Mouse (Mus musculus) embryonic facial prominence, embryonic 15.5 days (tissue): ENCODE results near the gene Hist1h2ag. TPM values are rescaled to one million over a fixed set of nuclear protein-coding genes. Genes with fewer than 3 reads are reported as not detected.

ENCODE experiments used
- ATAC-seq: fragments of 200-750 bp; cut with Nextera tagmentation; 2 replicates; pipeline ENCODE4 v1.8.0; 2017; ENCODE audit warnings: low read depth, moderate TSS enrichment; ENCODE audit not compliant: insufficient number of reproducible peaks, low FRiP score, low TSS enrichment
- H3K27ac ChIP-seq: fragments of 300-500 bp; sonication (generic); replicated peaks from 2 replicates; pipeline ENCODE4 v1.5.1; 2015; ENCODE audit warnings: mild to moderate bottlenecking, inconsistent platforms
- H3K27me3 ChIP-seq: fragments of 300-500 bp; sonication (generic); 2 replicates; pipeline ENCODE4 v1.6.1; 2015; ENCODE audit warnings: inconsistent platforms
- H3K36me3 ChIP-seq: fragments of 300-500 bp; sonication (generic); 2 replicates; pipeline ENCODE4 v1.6.1; 2015; ENCODE audit warnings: mild to moderate bottlenecking, inconsistent platforms
- H3K4me1 ChIP-seq: fragments of 300-500 bp; sonication (generic); 2 replicates; pipeline ENCODE4 v1.6.1; 2015; ENCODE audit warnings: inconsistent platforms
- H3K4me2 ChIP-seq: fragments of 300-500 bp; sonication (generic); replicated peaks from 2 replicates; pipeline ENCODE4 v1.6.1; 2015; ENCODE audit warnings: mild to moderate bottlenecking, inconsistent platforms
- H3K4me3 ChIP-seq: fragments of 300-500 bp; sonication (generic); replicated peaks from 2 replicates; pipeline ENCODE4 v1.5.1; 2015; ENCODE audit warnings: mild to moderate bottlenecking, inconsistent platforms
- H3K9ac ChIP-seq: fragments of 300-500 bp; sonication (generic); 2 replicates; pipeline ENCODE4 v1.6.1; 2015; ENCODE audit warnings: inconsistent platforms
- H3K9me3 ChIP-seq: fragments of 300-500 bp; sonication (generic); replicated peaks from 2 replicates; pipeline ENCODE4 v1.6.1; 2016; ENCODE audit warnings: inconsistent platforms
- WGBS: fragments of 180-500 bp; shearing (Covaris S2); methylation state at CpG from one replicate; pipeline ENCODE4 v1.1.7; 2015; 5-methylcytosine and 5-hydroxymethylcytosine counted together
- polyA plus RNA-seq: library from polyadenylated mRNA; unstranded; fragments of >200 nt; fragmentation: Nextera tagmentation; extraction: Ambion mirVana; gene quantifications from 2 replicates; pipeline ENCODE4 v1.2.1, GENCODE M21; 2015

Gene Hist1h2ag
- polyA plus RNA-seq, 1 experiment from 2014 or later = 33.8 TPM

DNA sequence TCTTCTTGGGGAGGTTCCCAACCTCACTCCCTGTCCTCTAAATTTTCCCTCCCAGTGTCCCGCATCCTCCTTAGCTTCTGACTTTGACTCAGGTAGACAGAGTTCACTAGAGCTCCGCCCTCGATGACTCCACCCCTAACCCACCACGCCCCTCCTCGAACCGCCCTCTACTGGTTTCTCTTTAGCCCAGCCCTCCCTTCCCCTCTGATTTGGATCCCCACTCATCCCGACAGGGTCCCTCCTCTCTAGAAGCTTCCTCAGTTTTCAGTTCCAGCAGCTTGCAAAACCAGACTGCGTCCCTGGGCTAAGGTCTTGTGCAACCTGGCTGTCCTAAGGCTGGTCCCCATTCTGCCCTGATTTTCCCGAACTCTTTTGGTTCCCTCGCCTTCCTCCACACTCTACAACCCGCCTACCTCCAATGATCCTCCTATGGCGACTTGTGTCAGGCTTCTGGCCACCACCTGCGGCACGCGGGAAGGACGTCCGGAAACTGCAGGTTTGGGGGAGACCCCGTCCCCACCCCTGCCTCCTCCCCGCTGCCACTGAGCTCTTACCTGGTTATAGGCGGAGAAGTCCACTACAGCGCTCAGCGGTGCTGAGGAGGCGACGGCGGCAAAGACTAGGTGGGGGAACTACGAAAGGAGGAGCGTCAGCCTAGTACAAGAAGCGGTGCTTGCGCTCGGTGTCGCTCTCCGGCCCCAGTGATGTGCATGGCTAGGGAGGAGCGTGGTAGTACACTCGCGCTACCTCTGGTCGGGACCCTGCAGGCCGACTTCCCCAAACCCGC, 36.2 kb downstream of the Hist1h2ag start:
- Histone ChIP-seq H3K4me1 (peaks cover 21% of the 10 kb centered on the region), H3K4me2 (peak overlapping the region; percentile 99), H3K27me3 (peaks cover 96% of the 10 kb centered on the region), H3K4me3 (peak overlapping the region; percentile 56), H3K9ac (peak overlapping the region; percentile 31; the same call in 1 of the 2 replicates), H3K27ac (no peak overlapping the region), H3K36me3 (no peaks in the 10 kb centered on the region), H3K9me3 (no peaks in the 10 kb centered on the region)
- peak; percentile 80 for ATAC-seq
- WGBS = under 1% methylated on average over 38 of the region's 38 CpGs

DNA sequence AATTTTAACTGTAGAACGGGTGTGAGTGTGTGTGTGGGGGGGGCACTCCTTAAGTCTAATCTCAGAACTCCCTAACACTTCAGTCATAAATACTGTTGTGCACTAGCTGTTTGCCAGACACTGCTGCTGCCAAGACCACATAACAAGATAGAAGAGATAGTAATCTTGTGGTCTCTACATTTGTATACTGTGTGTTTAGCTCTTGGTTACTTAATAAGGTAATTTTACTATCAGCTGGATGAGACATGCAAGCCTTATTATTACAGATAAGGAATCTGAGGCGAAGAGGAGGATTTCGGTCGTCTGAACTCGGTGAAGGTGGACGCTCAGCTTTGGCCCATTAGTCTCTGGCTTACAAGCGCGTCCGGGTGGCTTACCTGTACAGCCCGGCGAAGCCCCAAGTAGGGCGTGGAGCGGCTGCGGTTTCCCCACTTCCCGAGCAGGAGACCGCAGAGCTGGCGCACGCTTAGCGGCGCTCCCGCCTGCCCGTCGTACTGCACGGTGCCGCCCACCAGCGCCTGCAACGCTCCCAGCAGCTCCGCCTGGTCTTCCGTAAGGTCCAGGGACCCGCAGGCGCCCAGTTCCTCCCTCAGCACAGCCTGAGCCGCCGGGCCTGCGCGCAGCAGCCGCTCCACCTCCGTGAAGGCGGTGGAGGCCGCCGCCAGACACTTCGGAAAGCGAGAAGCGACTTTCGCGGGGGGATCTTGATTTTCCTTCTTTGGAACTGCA, 37.0 kb downstream of the Hist1h2ag start:
- Histone ChIP-seq H3K9me3 (no peaks in the 10 kb centered on the region), H3K9ac (peak overlapping the region; percentile 31; the same call in 1 of the 2 replicates), H3K4me2 (peak overlapping the region; percentile 99), H3K36me3 (no peaks in the 10 kb centered on the region), H3K4me3 (peak overlapping the region; percentile 56), H3K27ac (no peak overlapping the region), H3K4me1 (peaks cover 21% of the 10 kb centered on the region), H3K27me3 (peaks cover 99% of the 10 kb centered on the region)
- ATAC-seq = peak; percentile 74; the same call in 1 of the 2 replicates
- WGBS = under 1% methylated on average over 45 of the region's 45 CpGs

- H3K36me3 ChIP-seq = no peaks in the 10 kb centered on the region
- H3K9ac ChIP-seq = no peak overlapping the region
- ATAC-seq = no peak
- 18% methylated on average over 5 of the region's 5 CpGs for WGBS
- H3K27me3 ChIP-seq = peaks cover 100% of the 10 kb centered on the region
- no peak overlapping the region for H3K27ac ChIP-seq
- no peaks in the 10 kb centered on the region for H3K9me3 ChIP-seq
- H3K4me1 ChIP-seq = peaks cover 20% of the 10 kb centered on the region
- no peak overlapping the region for H3K4me3 ChIP-seq
- no peak overlapping the region for H3K4me2 ChIP-seq
These were observed 40.9 kb downstream of the Hist1h2ag start for GRCm38 (mm10) chr13:22001823-22002222.

DNA sequence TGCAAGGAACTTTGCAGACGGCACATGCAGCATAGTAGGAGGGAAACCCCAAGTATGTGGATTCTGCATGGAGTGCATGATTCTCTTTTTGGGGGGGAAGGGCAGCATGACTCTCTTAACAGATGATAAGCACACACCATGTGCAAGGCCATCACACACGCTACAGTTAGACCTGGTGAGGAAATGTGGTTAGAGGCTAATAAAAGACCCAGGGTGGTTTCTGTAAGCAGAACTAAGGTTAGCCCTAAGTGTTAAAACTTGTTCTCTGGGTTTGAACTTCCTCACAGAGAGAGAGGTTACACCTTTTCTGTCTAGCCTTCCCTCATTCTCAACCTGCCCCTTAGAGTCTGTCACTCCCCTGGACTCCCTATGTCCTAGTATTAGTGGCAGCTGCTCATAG, 41.4 kb downstream of the Hist1h2ag start:
- no peak overlapping the region for H3K4me2 ChIP-seq
- no peaks in the 10 kb centered on the region for H3K36me3 ChIP-seq
- H3K9ac ChIP-seq = no peak overlapping the region
- H3K27me3 ChIP-seq = peaks cover 100% of the 10 kb centered on the region
- H3K4me1 ChIP-seq = peaks cover 19% of the 10 kb centered on the region
- no peaks in the 10 kb centered on the region for H3K9me3 ChIP-seq
- ATAC-seq = no peak
- WGBS = 52% methylated on average over 2 of the region's 2 CpGs
- H3K4me3 ChIP-seq = no peak overlapping the region
- no peak overlapping the region for H3K27ac ChIP-seq

DNA sequence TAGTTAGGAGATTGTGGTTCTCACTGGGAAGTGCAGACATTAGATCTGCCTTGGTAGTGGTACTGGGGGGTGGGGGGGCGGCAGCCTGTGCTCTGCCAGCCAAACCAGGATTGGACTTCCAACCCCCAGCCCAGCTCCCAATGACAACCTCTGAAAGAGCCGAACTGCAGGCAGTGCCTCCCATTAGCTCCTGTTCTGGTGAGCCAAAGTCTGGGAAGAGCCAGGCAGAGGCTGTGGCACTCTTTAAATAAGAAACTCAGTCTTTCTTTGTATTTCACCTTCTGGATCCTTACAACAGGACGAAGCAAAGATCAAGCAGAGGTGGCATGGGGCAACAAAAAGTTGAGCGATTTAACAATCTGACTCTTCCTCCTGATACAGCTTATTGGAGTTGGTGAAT, 43.6 kb downstream of the Hist1h2ag start:
- Histone ChIP-seq H3K9ac (no peak overlapping the region), H3K27me3 (peaks cover 93% of the 10 kb centered on the region), H3K9me3 (no peaks in the 10 kb centered on the region), H3K4me2 (no peak overlapping the region), H3K4me3 (no peak overlapping the region), H3K27ac (no peak overlapping the region), H3K4me1 (peaks cover 16% of the 10 kb centered on the region), H3K36me3 (no peaks in the 10 kb centered on the region)
- 26% methylated on average over 4 of the region's 4 CpGs for WGBS
- no peak for ATAC-seq

DNA sequence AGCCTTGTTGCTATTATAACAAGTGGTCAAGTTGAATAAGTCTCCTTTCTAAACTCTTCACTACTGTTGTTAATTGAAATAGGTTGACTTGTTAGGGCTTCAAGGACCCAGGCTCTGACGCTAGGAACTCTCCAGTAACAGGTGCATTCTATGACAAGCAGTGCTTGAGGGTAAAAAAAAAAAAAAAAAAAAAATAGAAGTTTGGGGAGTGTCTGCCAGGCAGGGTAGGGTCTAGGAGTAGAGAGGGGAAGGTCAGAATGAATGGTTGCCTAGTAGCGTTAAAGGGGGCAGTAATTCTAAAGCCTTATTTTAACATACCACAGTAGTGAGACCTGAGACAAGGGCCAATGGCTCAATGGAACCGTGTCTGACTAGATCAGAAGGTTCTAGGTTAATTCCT, 44.3 kb downstream of the Hist1h2ag start:
- H3K9ac ChIP-seq = no peak overlapping the region
- 16% methylated on average over 3 of the region's 3 CpGs for WGBS
- H3K36me3 ChIP-seq = no peaks in the 10 kb centered on the region
- H3K27ac ChIP-seq = no peak overlapping the region
- H3K27me3 ChIP-seq = peaks cover 90% of the 10 kb centered on the region
- ATAC-seq = no peak
- H3K4me2 ChIP-seq = no peak overlapping the region
- no peaks in the 10 kb centered on the region for H3K9me3 ChIP-seq
- H3K4me1 ChIP-seq = peaks cover 16% of the 10 kb centered on the region
- no peak overlapping the region for H3K4me3 ChIP-seq

GRCm38 (mm10) chr13:21997821-21998220, 44.9 kb downstream of the Hist1h2ag start:
- H3K4me2 ChIP-seq = no peak overlapping the region
- no peak overlapping the region for H3K9ac ChIP-seq
- no peak overlapping the region for H3K27ac ChIP-seq
- 9% methylated on average over 4 of the region's 4 CpGs for WGBS
- peaks cover 16% of the 10 kb centered on the region for H3K4me1 ChIP-seq
- no peaks in the 10 kb centered on the region for H3K9me3 ChIP-seq
- no peaks in the 10 kb centered on the region for H3K36me3 ChIP-seq
- no peak for ATAC-seq
- peaks cover 87% of the 10 kb centered on the region for H3K27me3 ChIP-seq
- no peak overlapping the region for H3K4me3 ChIP-seq

GRCm38 (mm10) chr13:21997201-21997820, 45.4 kb downstream of the Hist1h2ag start:
- peak overlapping the region; percentile 31 for H3K4me2 ChIP-seq
- no peaks in the 10 kb centered on the region for H3K36me3 ChIP-seq
- no peak overlapping the region for H3K9ac ChIP-seq
- H3K9me3 ChIP-seq = no peaks in the 10 kb centered on the region
- ATAC-seq = no peak
- H3K27ac ChIP-seq = no peak overlapping the region
- 2% methylated on average over 21 of the region's 21 CpGs for WGBS
- H3K4me1 ChIP-seq = peaks cover 16% of the 10 kb centered on the region
- peaks cover 84% of the 10 kb centered on the region for H3K27me3 ChIP-seq
- peak overlapping the region; percentile 21; the same call in 1 of the 2 replicates for H3K4me3 ChIP-seq

DNA sequence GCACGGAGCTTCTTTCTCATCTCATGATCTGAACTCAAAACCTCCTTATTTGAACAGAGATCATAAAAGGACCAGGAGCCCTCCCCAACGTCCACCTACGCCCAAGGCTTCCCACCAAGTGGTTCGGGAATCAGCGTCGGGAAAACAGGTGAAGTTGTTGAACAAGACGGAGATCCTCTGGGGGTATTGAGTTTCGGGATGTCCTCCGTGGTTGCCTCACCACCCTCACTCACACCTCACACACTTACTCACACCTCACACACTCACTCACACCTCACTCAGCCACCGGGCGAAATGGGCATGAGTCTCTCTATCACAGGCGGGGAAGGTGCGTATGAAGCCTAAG, 45.9 kb downstream of the Hist1h2ag start:
- Histone ChIP-seq H3K36me3 (no peaks in the 10 kb centered on the region), H3K4me3 (peak overlapping the region; percentile 21), H3K9me3 (no peaks in the 10 kb centered on the region), H3K9ac (no peak overlapping the region), H3K27me3 (peaks cover 79% of the 10 kb centered on the region), H3K4me1 (peaks cover 16% of the 10 kb centered on the region), H3K27ac (no peak overlapping the region), H3K4me2 (peak overlapping the region; percentile 31)
- ATAC-seq = no peak
- WGBS = under 1% methylated on average over 13 of the region's 13 CpGs

GRCm38 (mm10) chr13:21996101-21996839, 46.5 kb downstream of the Hist1h2ag start:
- Histone ChIP-seq H3K4me1 (peaks cover 16% of the 10 kb centered on the region), H3K9me3 (no peaks in the 10 kb centered on the region), H3K36me3 (no peaks in the 10 kb centered on the region), H3K27me3 (peaks cover 73% of the 10 kb centered on the region), H3K9ac (no peak overlapping the region), H3K4me2 (peak overlapping the region; percentile 55), H3K4me3 (peak overlapping the region; percentile 21), H3K27ac (no peak overlapping the region)
- 2% methylated on average over 12 of the region's 12 CpGs for WGBS
- ATAC-seq = no peak
